Mouse (Mus musculus): Measurements from ENCODE around the gene Marc2.

Gene Marc2

GRCm38 (mm10) chr1:184853922-184854321, 7.7 kb upstream of the Marc2 start:
- no peak for DNase-seq (ENCODE audit: low spot score)

- peak; percentile 82 for DNase-seq (ENCODE audit: low spot score)
These were observed 7.1 kb upstream of the Marc2 start for GRCm38 (mm10) chr1:184853339-184853738.

GRCm38 (mm10) chr1:184851741-184852618, 5.7 kb upstream of the Marc2 start:
- DNase-seq (ENCODE audit: low spot score), result peak; percentile 76

GRCm38 (mm10) chr1:184851166-184851565, 4.9 kb upstream of the Marc2 start:
- DNase-seq (ENCODE audit: low spot score), result peak; percentile 54

- no peak for DNase-seq (ENCODE audit: low spot score)
These were observed 722 bp upstream of the Marc2 start for GRCm38 (mm10) chr1:184846973-184847372.

- peak; percentile 93 for DNase-seq (ENCODE audit: low spot score)
These were observed 860 bp downstream of the Marc2 start for GRCm38 (mm10) chr1:184845111-184846071.

GRCm38 (mm10) chr1:184844326-184845066, 1.8 kb downstream of the Marc2 start:
- DNase-seq (ENCODE audit: low spot score), result peak; percentile 66

GRCm38 (mm10) chr1:184837649-184838048, 8.6 kb downstream of the Marc2 start:
- no peak for DNase-seq (ENCODE audit: low spot score)

GRCm38 (mm10) chr1:184836350-184836749, 9.9 kb downstream of the Marc2 start:
- no peak for DNase-seq (ENCODE audit: low spot score)

GRCm38 (mm10) chr1:184833499-184833898, 12.8 kb downstream of the Marc2 start:
- DNase-seq (ENCODE audit: low spot score), result no peak

- peak; percentile 60 for DNase-seq (ENCODE audit: low spot score)
These were observed 14.0 kb downstream of the Marc2 start for GRCm38 (mm10) chr1:184832211-184832610.

- DNase-seq (ENCODE audit: low spot score), result no peak
These were observed 16.4 kb downstream of the Marc2 start for GRCm38 (mm10) chr1:184829897-184830296.

- peak; percentile 66 for DNase-seq (ENCODE audit: low spot score)
These were observed 19.0 kb downstream of the Marc2 start for GRCm38 (mm10) chr1:184827175-184827701.

GRCm38 (mm10) chr1:184825093-184825492, 21.2 kb downstream of the Marc2 start:
- peak; percentile 67 for DNase-seq (ENCODE audit: low spot score)

GRCm38 (mm10) chr1:184824439-184824851, 21.8 kb downstream of the Marc2 start:
- peak; percentile 97 for DNase-seq (ENCODE audit: low spot score)

GRCm38 (mm10) chr1:184822678-184823077, 23.6 kb downstream of the Marc2 start:
- no peak for DNase-seq (ENCODE audit: low spot score)

- no peak for DNase-seq (ENCODE audit: low spot score)
These were observed 28.5 kb downstream of the Marc2 start for GRCm38 (mm10) chr1:184817768-184818167.

GRCm38 (mm10) chr1:184811716-184812250, 34.5 kb downstream of the Marc2 start:
- DNase-seq (ENCODE audit: low spot score), result no peak

- DNase-seq (ENCODE audit: low spot score), result peak; percentile 54
These were observed 35.3 kb downstream of the Marc2 start, which contains the start of gene Marc1 for GRCm38 (mm10) chr1:184810780-184811575. TSS of gene Marc1 (minus strand) at chr1:184811313.

GRCm38 (mm10) chr1:184809578-184810001, 36.7 kb downstream of the Marc2 start:
- no peak for DNase-seq (ENCODE audit: low spot score)

All from testis, postnatal 10 days (tissue).